Mouse (Mus musculus) stomach, embryonic 16.5 days (tissue): ENCODE results near the gene Radil. TPM values are rescaled to one million over a fixed set of nuclear protein-coding genes. Genes with fewer than 3 reads are reported as not detected.

Experiments
- ATAC-seq: fragments of 200-750 bp; cut with Nextera tagmentation; 2 replicates; pipeline ENCODE4 v1.8.0; 2017; ENCODE audit warnings: moderate number of reproducible peaks, moderate TSS enrichment; ENCODE audit not compliant: insufficient read depth, low FRiP score
- H3K27ac ChIP-seq: fragments of 300-500 bp; sonication (generic); 2 replicates; pipeline ENCODE4 v1.5.1; 2014; ENCODE audit warnings: low read length
- H3K27me3 ChIP-seq: fragments of 300-500 bp; sonication (generic); 2 replicates; pipeline ENCODE4 v1.6.1; 2014; ENCODE audit warnings: low read length, control low read depth, mixed read lengths; ENCODE audit not compliant: control insufficient read depth, insufficient read depth
- H3K36me3 ChIP-seq: fragments of 300-500 bp; sonication (generic); 2 replicates; pipeline ENCODE4 v1.6.1; 2014; ENCODE audit warnings: low read length; ENCODE audit not compliant: control insufficient read depth, insufficient read depth
- H3K4me1 ChIP-seq: fragments of 300-500 bp; sonication (generic); 2 replicates; pipeline ENCODE4 v1.6.1; 2014; ENCODE audit warnings: low read length, control low read depth, mixed read lengths; ENCODE audit not compliant: control insufficient read depth, insufficient read depth
- H3K4me2 ChIP-seq: fragments of 300-500 bp; sonication (generic); 2 replicates; pipeline ENCODE4 v1.6.1; 2014; ENCODE audit warnings: low read depth, low read length, mixed read lengths
- H3K4me3 ChIP-seq: fragments of 300-500 bp; sonication (generic); replicated peaks from 2 replicates; pipeline ENCODE4 v1.5.1; 2014; ENCODE audit warnings: mild to moderate bottlenecking, low read length
- H3K9ac ChIP-seq: fragments of 300-500 bp; sonication (generic); 2 replicates; pipeline ENCODE4 v1.6.1; 2014; ENCODE audit warnings: low read length
- H3K9me3 ChIP-seq: fragments of 300-500 bp; sonication (generic); replicated peaks from 2 replicates; pipeline ENCODE4 v1.6.1; 2016; ENCODE audit warnings: low read length, control low read depth; ENCODE audit not compliant: control insufficient read depth
- WGBS: fragments of 180-500 bp; shearing (Covaris S2); extraction: QIAGEN DNeasy Blood & Tissue Kit; methylation state at CpG from one replicate; pipeline ENCODE4 v1.1.7; 2014; 5-methylcytosine and 5-hydroxymethylcytosine counted together
- polyA plus RNA-seq: library from polyadenylated mRNA; unstranded; fragments of >200 nt; fragmentation: Nextera tagmentation; extraction: Ambion mirVana; gene quantifications from 2 replicates; pipeline ENCODE4 v1.2.1, GENCODE M21; 2015

The Radil gene
- polyA plus RNA-seq, 1 experiment from 2014 or later: 2.4 TPM

GRCm38 (mm10) chr5:142440451-142441147, 110.3 kb downstream of the Radil start:
- peak overlapping the region; percentile 55 for H3K4me2 ChIP-seq
- H3K4me1 ChIP-seq: peaks cover 59% of the 10 kb centered on the region
- 0% methylated on average over 19 of the region's 19 CpGs for WGBS
- H3K9ac ChIP-seq: peak overlapping the region; percentile 72
- H3K36me3 ChIP-seq: peaks cover 7% of the 10 kb centered on the region; the same call in 1 of the 2 replicates
- no peaks in the 10 kb centered on the region for H3K27me3 ChIP-seq
- H3K4me3 ChIP-seq: peak overlapping the region; percentile 35
- H3K27ac ChIP-seq: peak overlapping the region; percentile 100
- H3K9me3 ChIP-seq: no peaks in the 10 kb centered on the region
- peak; percentile 96 for ATAC-seq

- H3K4me1 ChIP-seq: peaks cover 53% of the 10 kb centered on the region
- peak overlapping the region; percentile 72 for H3K9ac ChIP-seq
- H3K27me3 ChIP-seq: no peaks in the 10 kb centered on the region
- peak overlapping the region; percentile 100 for H3K27ac ChIP-seq
- peak overlapping the region; percentile 55 for H3K4me2 ChIP-seq
- ATAC-seq: peak; percentile 35
- WGBS: 2% methylated on average over 12 of the region's 12 CpGs
- H3K36me3 ChIP-seq: peaks cover 13% of the 10 kb centered on the region; the same call in 1 of the 2 replicates
- no peaks in the 10 kb centered on the region for H3K9me3 ChIP-seq
- peak overlapping the region; percentile 35 for H3K4me3 ChIP-seq
These were observed 110.9 kb downstream of the Radil start for GRCm38 (mm10) chr5:142439911-142440432.

- ATAC-seq: no peak
- Histone ChIP-seq H3K4me1 (peaks cover 43% of the 10 kb centered on the region), H3K4me3 (no peak overlapping the region), H3K9ac (no peak overlapping the region), H3K4me2 (no peak overlapping the region), H3K27me3 (no peaks in the 10 kb centered on the region), H3K27ac (0 out of 2 replicates have a peak overlapping the region, but pooled peaks have one; percentile 3), H3K36me3 (peaks cover 13% of the 10 kb centered on the region; the same call in 1 of the 2 replicates), H3K9me3 (no peaks in the 10 kb centered on the region)
- WGBS: 90% methylated on average over 16 of the region's 16 CpGs
These were observed 112.4 kb downstream of the Radil start for GRCm38 (mm10) chr5:142438380-142438938.

GRCm38 (mm10) chr5:142435736-142436135, 115.2 kb downstream of the Radil start:
- no peak overlapping the region for H3K27ac ChIP-seq
- H3K4me2 ChIP-seq: no peak overlapping the region
- H3K4me1 ChIP-seq: peaks cover 39% of the 10 kb centered on the region
- H3K36me3 ChIP-seq: peaks cover 13% of the 10 kb centered on the region; the same call in 1 of the 2 replicates
- ATAC-seq: no peak
- H3K9me3 ChIP-seq: no peaks in the 10 kb centered on the region
- H3K27me3 ChIP-seq: no peaks in the 10 kb centered on the region
- no peak overlapping the region for H3K4me3 ChIP-seq
- 96% methylated on average over 15 of the region's 15 CpGs for WGBS
- H3K9ac ChIP-seq: no peak overlapping the region

Other genes with a start within 250 kb of the Radil start
- gene Foxk1, start 149.6 kb downstream of the Radil start, polyA plus RNA-seq: 3.5 and 3.7 TPM in 2 replicates
- gene Ap5z1, start 87.2 kb downstream of the Radil start, polyA plus RNA-seq: 9.5 and 10.4 TPM in 2 replicates
- not detected in 2 replicates for gene Papolb, start 21.0 kb downstream of the Radil start, polyA plus RNA-seq
- 3.3 and 3.6 TPM in 2 replicates for gene Mmd2, start 57.7 kb upstream of the Radil start, polyA plus RNA-seq
- 34.0 and 38.9 TPM in 2 replicates for gene Wipi2, start 76.6 kb upstream of the Radil start, polyA plus RNA-seq
- gene Slc29a4, start 141.4 kb upstream of the Radil start, polyA plus RNA-seq: 4.8 and 5.2 TPM in 2 replicates